Mouse (Mus musculus) thymus, postnatal 4 days (tissue): ENCODE measurements at regions not wholly inside any gene's neighbourhood (a gene's known extent, or its start where the extent isn't known, plus 50 kb on each side); places are given as distances from the start of the nearest gene placed in this dataset.

ENCODE experiments used
- DNase-seq: peaks from one replicate; pipeline ENCODE4 v3.0.0; 2021

GRCm38 (mm10) chr9:47909051-47909450, 252.8 kb upstream of the Nxpe4 start:
- no peak for DNase-seq

GRCm38 (mm10) chr9:47910501-47910906, 251.3 kb upstream of the Nxpe4 start:
- DNase-seq = no peak

GRCm38 (mm10) chr9:47912823-47913222, 249.0 kb upstream of the Nxpe4 start:
- DNase-seq = no peak

GRCm38 (mm10) chr9:47935299-47935698, 226.5 kb upstream of the Nxpe4 start:
- DNase-seq = peak; percentile 72

- no peak for DNase-seq
Observed at GRCm38 (mm10) chr9:47935957-47936457, 225.8 kb upstream of the Nxpe4 start.

GRCm38 (mm10) chr9:47938941-47939710, 222.7 kb upstream of the Nxpe4 start:
- no peak for DNase-seq

- no peak for DNase-seq
Observed at GRCm38 (mm10) chr9:47942761-47943583, 218.9 kb upstream of the Nxpe4 start.

GRCm38 (mm10) chr9:47946226-47946625, 215.6 kb upstream of the Nxpe4 start:
- no peak for DNase-seq

GRCm38 (mm10) chr9:47957881-47958280, 203.9 kb upstream of the Nxpe4 start:
- DNase-seq = no peak

- no peak for DNase-seq
Observed at GRCm38 (mm10) chr9:47958861-47959260, 203.0 kb upstream of the Nxpe4 start.

GRCm38 (mm10) chr9:47961176-47961575, 200.6 kb upstream of the Nxpe4 start:
- no peak for DNase-seq

GRCm38 (mm10) chr9:47962161-47962560, 199.7 kb upstream of the Nxpe4 start:
- no peak for DNase-seq

- no peak for DNase-seq
Observed at GRCm38 (mm10) chr9:47962589-47962988, 199.2 kb upstream of the Nxpe4 start.

- no peak for DNase-seq
Observed at GRCm38 (mm10) chr9:47973130-47973529, 188.7 kb upstream of the Nxpe4 start.

GRCm38 (mm10) chr9:47985356-47986111, 176.3 kb upstream of the Nxpe4 start:
- no peak for DNase-seq

GRCm38 (mm10) chr9:47987266-47987665, 174.6 kb upstream of the Nxpe4 start:
- DNase-seq = no peak

- no peak for DNase-seq
Observed at GRCm38 (mm10) chr9:47994671-47995070, 167.2 kb upstream of the Nxpe4 start.

- DNase-seq = no peak
Observed at GRCm38 (mm10) chr9:47999632-48000031, 162.2 kb upstream of the Nxpe4 start.

- DNase-seq = no peak
Observed at GRCm38 (mm10) chr9:48029021-48029420, 132.8 kb upstream of the Nxpe4 start.

- no peak for DNase-seq
Observed at GRCm38 (mm10) chr9:48030839-48031238, 131.0 kb upstream of the Nxpe4 start.

- no peak for DNase-seq
Observed at GRCm38 (mm10) chr9:48035959-48036358, 125.9 kb upstream of the Nxpe4 start.

- DNase-seq = no peak
Observed at GRCm38 (mm10) chr9:48044826-48045225, 117.0 kb upstream of the Nxpe4 start.

GRCm38 (mm10) chr9:48047846-48048245, 114.0 kb upstream of the Nxpe4 start:
- DNase-seq = no peak
